Mouse (Mus musculus): ENCODE results near the gene Cfap73. TPM values are rescaled to one million over a fixed set of nuclear protein-coding genes. Genes with fewer than 3 reads are reported as not detected.

The Cfap73 gene
- polyA plus RNA-seq (2014; fragmentation: Nextera tagmentation; extraction: Ambion mirVana), result not detected in 2 replicates

- no peak within 1 kb of the TSS for H3K9ac ChIP-seq
- no peak for DNase-seq
- no peak for ATAC-seq (ENCODE audit: insufficient read depth)
- TF ChIP-seq CTCF (IDR thresholded peaks at IDR 0.05; ENCODE audit: low read depth), result no peak
- H3K27me3 ChIP-seq (ENCODE audit: insufficient read depth, low read length), result peaks cover 6% of the 10 kb centered on the region; the same call in 1 of the 2 replicates
- 40% methylated on average over 9 of the region's 9 CpGs for WGBS
- no peak within 1 kb of the TSS for H3K27ac ChIP-seq (ENCODE audit: low read depth)
- no peaks in the 10 kb centered on the region for H3K36me3 ChIP-seq (ENCODE audit: insufficient read depth)
- no peak within 1 kb of the TSS for H3K4me2 ChIP-seq
- H3K9me3 ChIP-seq (ENCODE audit: low read depth, low read length), result no peaks in the 10 kb centered on the region; the same call in 1 of the 2 replicates
- no peaks in the 10 kb centered on the region for H3K4me1 ChIP-seq (ENCODE audit: insufficient read depth)
- no peak within 1 kb of the TSS for H3K4me3 ChIP-seq (ENCODE audit: low read depth, low read length)
Observed at GRCm38 (mm10) chr5:120634131-120634530, at the start of gene Cfap73. Gene Cfap73 (minus strand): TSS chr5:120634235.

DNA sequence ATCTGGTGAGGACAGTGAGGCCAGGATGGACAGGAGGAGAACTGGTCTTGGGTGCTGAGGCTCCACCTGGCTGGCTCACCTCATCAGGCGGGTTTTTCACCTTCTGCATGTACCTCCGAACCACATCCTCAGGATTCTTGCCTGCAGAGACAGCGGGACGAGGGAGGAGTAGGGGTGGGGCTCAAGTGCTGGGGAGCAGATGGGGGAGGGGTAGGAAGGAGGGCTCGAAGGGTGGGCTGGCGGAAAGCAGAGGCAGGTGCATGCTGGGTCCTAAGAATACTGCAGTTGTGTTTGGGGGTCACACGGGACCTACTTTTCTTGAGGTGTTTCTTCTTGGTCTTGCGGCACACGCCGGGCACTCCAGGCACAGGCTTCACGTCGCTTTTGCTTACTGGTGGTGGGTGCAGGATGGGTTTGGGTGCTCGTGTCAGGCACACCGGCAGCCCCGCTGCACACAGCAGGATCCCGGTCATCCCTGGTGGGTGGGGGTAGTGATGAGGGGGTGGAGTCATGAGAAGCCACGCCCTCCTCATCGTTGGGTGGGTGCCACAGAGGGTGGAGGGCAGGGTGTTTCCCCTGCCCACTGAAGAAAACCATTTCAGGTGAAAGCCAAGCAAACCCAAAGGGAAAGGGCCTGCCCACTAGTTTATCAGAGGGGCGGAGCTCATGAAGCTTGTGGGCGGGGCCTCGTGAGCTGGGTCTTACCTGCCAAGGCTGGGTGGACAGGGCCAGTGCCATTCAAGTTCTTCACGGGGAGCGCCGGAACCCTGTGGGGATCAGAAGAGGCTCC, 49.1 kb upstream of the Cfap73 start:
- no peak for TF ChIP-seq CTCF (IDR thresholded peaks at IDR 0.05; ENCODE audit: low read depth)
- Histone ChIP-seq H3K9me3 (ENCODE audit: low read depth, low read length) (no peaks in the 10 kb centered on the region), H3K4me3 (ENCODE audit: low read depth, low read length) (no peak overlapping the region), H3K36me3 (ENCODE audit: insufficient read depth) (no peaks in the 10 kb centered on the region), H3K27me3 (ENCODE audit: insufficient read depth, low read length) (peaks cover 22% of the 10 kb centered on the region), H3K9ac (no peak overlapping the region), H3K4me2 (0 out of 2 replicates have a peak overlapping the region, but pooled peaks have one; percentile 10), H3K27ac (ENCODE audit: low read depth) (no peak overlapping the region), H3K4me1 (ENCODE audit: insufficient read depth) (peaks cover 2% of the 10 kb centered on the region)
- 11% methylated on average over 24 of the region's 24 CpGs for WGBS
- DNase-seq (no peak), ATAC-seq (ENCODE audit: insufficient read depth) (no peak)

GRCm38 (mm10) chr5:120680918-120681317, 46.9 kb upstream of the Cfap73 start:
- H3K4me1 ChIP-seq (ENCODE audit: insufficient read depth), result peaks cover 2% of the 10 kb centered on the region
- DNase-seq (no peak), ATAC-seq (ENCODE audit: insufficient read depth) (no peak)
- no peaks in the 10 kb centered on the region for H3K36me3 ChIP-seq (ENCODE audit: insufficient read depth)
- no peak for TF ChIP-seq CTCF (IDR thresholded peaks at IDR 0.05; ENCODE audit: low read depth)
- H3K27me3 ChIP-seq (ENCODE audit: insufficient read depth, low read length), result peaks cover 22% of the 10 kb centered on the region
- H3K4me3 ChIP-seq (ENCODE audit: low read depth, low read length), result no peak overlapping the region
- whole genome bisulfite sequencing, result 84% methylated on average over 18 of the region's 18 CpGs
- H3K9me3 ChIP-seq (ENCODE audit: low read depth, low read length), result no peaks in the 10 kb centered on the region
- no peak overlapping the region for H3K27ac ChIP-seq (ENCODE audit: low read depth)
- H3K4me2 ChIP-seq, result peak overlapping the region; percentile 67; the same call in 1 of the 2 replicates
- H3K9ac ChIP-seq, result no peak overlapping the region

DNA sequence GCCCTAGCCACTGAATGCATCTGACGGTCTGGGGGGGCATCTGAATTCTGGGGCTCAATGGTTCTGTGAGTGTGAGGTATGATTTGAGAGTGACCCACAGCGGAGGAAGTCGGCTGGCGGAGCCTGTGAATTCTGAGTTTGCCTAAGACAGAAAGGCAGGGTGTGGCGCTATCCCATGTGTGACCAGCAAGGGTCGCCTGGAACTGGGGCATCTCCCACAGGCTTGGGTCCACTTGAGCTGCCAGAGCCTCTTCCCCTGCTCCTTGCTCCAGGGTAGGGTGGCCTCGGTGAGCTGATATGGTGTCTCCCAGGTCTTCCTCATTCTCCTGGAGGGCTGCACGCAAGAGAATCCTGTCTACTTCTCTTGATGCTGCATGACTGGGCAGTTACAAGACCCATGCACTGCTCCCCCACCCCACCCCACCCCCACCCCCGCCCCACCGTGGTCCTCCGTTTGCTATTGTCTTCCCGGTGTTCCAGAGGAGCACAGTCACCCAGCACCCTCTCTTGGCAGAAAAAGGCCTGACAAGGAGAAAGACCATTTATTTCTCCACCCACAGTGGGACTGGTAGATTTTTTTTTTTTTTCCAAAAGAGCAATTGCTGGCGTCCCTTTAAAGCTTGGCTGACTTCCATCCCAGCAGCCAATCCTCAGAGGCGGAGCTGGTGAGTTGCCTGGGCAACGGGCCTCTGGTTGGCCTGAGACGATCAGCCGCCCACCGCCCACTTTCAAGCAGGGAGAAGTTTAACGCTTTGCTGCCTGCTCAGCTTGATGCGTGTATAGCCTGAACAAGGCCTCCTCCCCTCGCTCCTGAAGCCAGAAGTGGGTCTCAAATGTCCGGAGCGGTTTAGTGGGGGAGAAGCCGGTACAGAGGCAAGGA, 45.9 kb upstream of the Cfap73 start:
- Histone ChIP-seq H3K27me3 (ENCODE audit: insufficient read depth, low read length) (peaks cover 22% of the 10 kb centered on the region), H3K4me3 (ENCODE audit: low read depth, low read length) (peak overlapping the region; percentile 31), H3K27ac (ENCODE audit: low read depth) (no peak overlapping the region), H3K9me3 (ENCODE audit: low read depth, low read length) (no peaks in the 10 kb centered on the region), H3K4me2 (peak overlapping the region; percentile 67), H3K9ac (peak overlapping the region; percentile 32), H3K4me1 (ENCODE audit: insufficient read depth) (peaks cover 2% of the 10 kb centered on the region), H3K36me3 (ENCODE audit: insufficient read depth) (no peaks in the 10 kb centered on the region)
- peak; percentile 90 for ATAC-seq (ENCODE audit: insufficient read depth)
- WGBS, result 2% methylated on average over 24 of the region's 24 CpGs
- peak; percentile 81 for TF ChIP-seq CTCF (IDR thresholded peaks at IDR 0.05; ENCODE audit: low read depth)
- peak; percentile 97 for DNase-seq

DNA sequence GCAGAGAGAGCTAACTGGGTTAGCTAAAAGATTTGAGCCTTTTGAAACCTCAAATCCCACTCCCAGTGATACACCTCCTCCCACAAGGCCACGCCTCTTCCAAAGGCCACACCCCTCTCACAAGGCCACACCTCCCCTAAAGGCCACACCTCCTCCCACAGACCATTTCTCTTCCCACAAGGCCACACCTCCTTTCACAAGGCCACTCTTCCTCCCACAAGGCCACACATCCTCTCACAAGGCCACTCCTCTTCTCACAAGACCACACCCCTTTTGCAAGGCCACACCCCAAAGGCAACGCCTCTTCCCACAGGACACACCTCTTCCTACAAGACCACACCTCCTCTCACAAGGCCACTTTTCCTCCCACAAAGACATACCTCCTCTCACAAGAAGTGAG, 43.5 kb upstream of the Cfap73 start:
- WGBS, result 17% methylated on average over 2 of the region's 2 CpGs
- no peak for TF ChIP-seq CTCF (IDR thresholded peaks at IDR 0.05; ENCODE audit: low read depth)
- no peak for ATAC-seq (ENCODE audit: insufficient read depth)
- Histone ChIP-seq H3K9ac (no peak overlapping the region), H3K27ac (ENCODE audit: low read depth) (no peak overlapping the region), H3K4me2 (no peak overlapping the region), H3K4me1 (ENCODE audit: insufficient read depth) (peaks cover 2% of the 10 kb centered on the region), H3K4me3 (ENCODE audit: low read depth, low read length) (no peak overlapping the region), H3K27me3 (ENCODE audit: insufficient read depth, low read length) (peaks cover 7% of the 10 kb centered on the region), H3K9me3 (ENCODE audit: low read depth, low read length) (no peaks in the 10 kb centered on the region), H3K36me3 (ENCODE audit: insufficient read depth) (no peaks in the 10 kb centered on the region)
- no peak for DNase-seq

GRCm38 (mm10) chr5:120674229-120675145, 40.5 kb upstream of the Cfap73 start:
- Histone ChIP-seq H3K27me3 (ENCODE audit: insufficient read depth, low read length) (no peaks in the 10 kb centered on the region), H3K9me3 (ENCODE audit: low read depth, low read length) (no peaks in the 10 kb centered on the region), H3K4me1 (ENCODE audit: insufficient read depth) (peaks cover 1% of the 10 kb centered on the region), H3K4me3 (ENCODE audit: low read depth, low read length) (no peak overlapping the region), H3K4me2 (no peak overlapping the region), H3K36me3 (ENCODE audit: insufficient read depth) (no peaks in the 10 kb centered on the region), H3K9ac (no peak overlapping the region), H3K27ac (ENCODE audit: low read depth) (no peak overlapping the region)
- no peak for TF ChIP-seq CTCF (IDR thresholded peaks at IDR 0.05; ENCODE audit: low read depth)
- WGBS, result 26% methylated on average over 21 of the region's 21 CpGs
- DNase-seq (peak; percentile 62), ATAC-seq (ENCODE audit: insufficient read depth) (peak; percentile 38; the same call in 1 of the 2 replicates)
